Mouse (Mus musculus): ENCODE results near the gene Ttbk2. TPM values are rescaled to one million over a fixed set of nuclear protein-coding genes. Genes with fewer than 3 reads are reported as not detected.

Gene Ttbk2
- total RNA-seq, 1 experiment, result 6.0 TPM

GRCm38 (mm10) chr2:120700379-120700885, 150.0 kb downstream of the Ttbk2 start:
- Histone ChIP-seq H3K4me3 (ENCODE audit: insufficient read depth in 1 of 2, low read depth in 1 of 2, low read length in 2 of 2, poor library complexity in 1 of 2, severe bottlenecking in 1 of 2) (no peak overlapping the region), H3K4me1 (ENCODE audit: control insufficient read depth in 2 of 2, insufficient read depth in 2 of 2, low read length in 2 of 2, poor library complexity in 1 of 2) (no peaks in the 10 kb centered on the region), H3K9ac (ENCODE audit: insufficient read depth, low read depth, low read length, poor library complexity, severe bottlenecking) (no peak overlapping the region), H3K27ac (ENCODE audit: insufficient read depth, low read depth, low read length, poor library complexity, severe bottlenecking) (no peak overlapping the region), H3K9me3 (ENCODE audit: control insufficient read depth, insufficient read depth, low read depth, low read length) (no peaks in the 10 kb centered on the region), H3K36me3 (ENCODE audit: control insufficient read depth, insufficient read depth, low read length, poor library complexity, severe bottlenecking) (no peaks in the 10 kb centered on the region)
- DNase-seq (ENCODE audit: low read depth, low spot score), result no peak
- TF ChIP-seq MAFK (IDR thresholded peaks at IDR 0.05; ENCODE audit: insufficient read depth, low read depth, low read length), result no peak
- no peak for TF ChIP-seq ZNF384 (IDR thresholded peaks at IDR 0.05; ENCODE audit: low read depth, low read length)
- no peak for TF ChIP-seq CHD2 (IDR thresholded peaks at IDR 0.05; ENCODE audit: low read depth, low read length)
- no peak for TF ChIP-seq HCFC1 (IDR thresholded peaks at IDR 0.05; ENCODE audit: borderline replicate concordance, insufficient read depth, low read length)
- no peak for TF ChIP-seq ZC3H11A (IDR thresholded peaks at IDR 0.05; ENCODE audit: borderline replicate concordance, low read depth, low read length)
- in situ Hi-C loops (cut with MboI; ENCODE audit: low sequenced_read_pairs in 2 of 2, unreplicated experiment in 2 of 2), result no loop called here

GRCm38 (mm10) chr2:120697767-120698166, 152.6 kb downstream of the Ttbk2 start:
- Histone ChIP-seq H3K36me3 (ENCODE audit: control insufficient read depth, insufficient read depth, low read length, poor library complexity, severe bottlenecking) (no peaks in the 10 kb centered on the region), H3K9me3 (ENCODE audit: control insufficient read depth, insufficient read depth, low read depth, low read length) (no peaks in the 10 kb centered on the region), H3K4me3 (ENCODE audit: insufficient read depth in 1 of 2, low read depth in 1 of 2, low read length in 2 of 2, poor library complexity in 1 of 2, severe bottlenecking in 1 of 2) (no peak overlapping the region), H3K27ac (ENCODE audit: insufficient read depth, low read depth, low read length, poor library complexity, severe bottlenecking) (no peak overlapping the region), H3K4me1 (ENCODE audit: control insufficient read depth in 2 of 2, insufficient read depth in 2 of 2, low read length in 2 of 2, poor library complexity in 1 of 2) (no peaks in the 10 kb centered on the region), H3K9ac (ENCODE audit: insufficient read depth, low read depth, low read length, poor library complexity, severe bottlenecking) (no peak overlapping the region)
- in situ Hi-C loops (cut with MboI; ENCODE audit: low sequenced_read_pairs in 2 of 2, unreplicated experiment in 2 of 2), result no loop called here
- DNase-seq (ENCODE audit: low read depth, low spot score), result no peak
- TF ChIP-seq ZC3H11A (IDR thresholded peaks at IDR 0.05; ENCODE audit: borderline replicate concordance, low read depth, low read length), result no peak
- TF ChIP-seq HCFC1 (IDR thresholded peaks at IDR 0.05; ENCODE audit: borderline replicate concordance, insufficient read depth, low read length), result no peak
- no peak for TF ChIP-seq MAFK (IDR thresholded peaks at IDR 0.05; ENCODE audit: insufficient read depth, low read depth, low read length)
- TF ChIP-seq CHD2 (IDR thresholded peaks at IDR 0.05; ENCODE audit: low read depth, low read length), result no peak
- TF ChIP-seq ZNF384 (IDR thresholded peaks at IDR 0.05; ENCODE audit: low read depth, low read length), result no peak

Other genes starting within 250 kb of the Ttbk2 start
- 13.6 and 18.6 TPM in 2 replicates for gene Haus2, start 241.2 kb downstream of the Ttbk2 start, total RNA-seq (2012; rRNA removed)
- gene Lrrc57, start 241.1 kb downstream of the Ttbk2 start, total RNA-seq (2012; rRNA removed), result 12.8 and 14.7 TPM in 2 replicates
- gene Stard9, start 221.5 kb downstream of the Ttbk2 start, total RNA-seq (2012; rRNA removed), result 3.5 and 6.3 TPM in 2 replicates
- gene Cdan1, start 476 bp downstream of the Ttbk2 start, total RNA-seq (2012; rRNA removed), result 22.4 and 31.6 TPM in 2 replicates
- 21.5 and 21.9 TPM in 2 replicates for gene Ubr1, start 120.1 kb upstream of the Ttbk2 start, total RNA-seq (2012; rRNA removed)
- gene Tmem62, start 126.4 kb upstream of the Ttbk2 start, total RNA-seq (2012; rRNA removed), result 3.6 and 5.0 TPM in 2 replicates
- 21.4 and 23.0 TPM in 2 replicates for gene Ccndbp1, start 157.8 kb upstream of the Ttbk2 start, total RNA-seq (2012; rRNA removed)
- gene Epb42, start 186.5 kb upstream of the Ttbk2 start, total RNA-seq (2012; rRNA removed), result not detected in 2 replicates
- not detected in 2 replicates for gene Tgm5, start 235.2 kb upstream of the Ttbk2 start, total RNA-seq (2012; rRNA removed)

All from ES-E14 (cell line).